Mouse (Mus musculus) thymus, adult 2 months (tissue): Measurements from ENCODE around the gene Suv39h1.

ENCODE experiments used
- CTCF ChIP-seq: fragments of 200-500 bp; IDR thresholded peaks from 2 replicates; pipeline ENCODE4 v1.5.1; 2012; ENCODE audit warnings: mild to moderate bottlenecking, control low read depth, low read length, moderate library complexity, borderline replicate concordance; ENCODE audit not compliant: control insufficient read depth, poor library complexity, insufficient read depth; ENCODE audit errors: extremely low read depth
- POLR2A ChIP-seq: fragments of 200-500 bp; IDR thresholded peaks from 2 replicates; pipeline ENCODE4 v1.6.1; 2012; ENCODE audit warnings: mild to moderate bottlenecking, low read length, control low read depth, moderate library complexity; ENCODE audit not compliant: control insufficient read depth, poor library complexity, insufficient read depth; ENCODE audit errors: extremely low read depth

DNA sequence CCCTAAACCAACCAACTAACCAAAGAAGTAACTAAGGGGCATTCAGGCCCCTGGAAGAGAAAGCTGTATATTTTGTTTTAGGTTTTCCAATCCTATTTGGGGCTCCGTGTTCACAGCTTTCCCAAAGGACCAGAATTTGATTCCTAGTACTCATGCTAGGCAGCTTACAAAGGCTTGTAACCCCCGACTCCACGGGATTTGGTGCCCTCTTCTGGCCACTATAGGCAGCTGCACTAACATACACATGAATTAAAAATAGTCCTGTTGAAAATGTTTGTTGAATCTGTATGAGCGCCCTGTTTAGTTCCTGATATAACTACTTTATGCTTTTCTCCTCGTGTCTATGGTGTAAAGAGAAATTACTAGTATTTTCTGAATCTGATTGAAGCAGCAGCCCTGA is 57.4 kb downstream of the Suv39h1 start:
- no peak for TF ChIP-seq CTCF
- no peak for TF ChIP-seq POLR2A
